Mouse (Mus musculus): ENCODE data around the gene Naalad2. TPM values are rescaled to one million over a fixed set of nuclear protein-coding genes. Genes with fewer than 3 reads are reported as not detected.
"Not testable (repeated sequence)": the region's sequence is repeated elsewhere in the genome, so short reads cannot be mapped to it uniquely, and the experiment has no call there.

Naalad2 gene
- polyA plus RNA-seq, 1 experiment from 2014 or later: 5.4 TPM

- Histone ChIP-seq H3K4me1 (ENCODE audit: control insufficient read depth, insufficient read depth, low read length) (peaks cover 5% of the 10 kb centered on the region), H3K27me3 (ENCODE audit: control insufficient read depth, insufficient read depth, low read length) (no peaks in the 10 kb centered on the region), H3K9me3 (replicated peaks; ENCODE audit: control insufficient read depth, low read length) (no peaks in the 10 kb centered on the region), H3K4me3 (replicated peaks; ENCODE audit: low read length) (no peak overlapping the region), H3K27ac (ENCODE audit: low read length) (no peak overlapping the region), H3K36me3 (ENCODE audit: control insufficient read depth, insufficient read depth, low read length) (peaks cover 14% of the 10 kb centered on the region; the same call in 1 of the 2 replicates), H3K4me2 (ENCODE audit: low read depth, low read length) (no peak overlapping the region), H3K9ac (ENCODE audit: low read length) (no peak overlapping the region)
- WGBS: 90% methylated on average over 6 of the region's 6 CpGs
- no peak for ATAC-seq (ENCODE audit: insufficient read depth, low FRiP score)
These were observed 104.5 kb downstream of the Naalad2 start for GRCm38 (mm10) chr9:18298301-18298700.

- Histone ChIP-seq H3K9me3 (replicated peaks; ENCODE audit: control insufficient read depth, low read length) (no peaks in the 10 kb centered on the region), H3K36me3 (ENCODE audit: control insufficient read depth, insufficient read depth, low read length) (no peaks in the 10 kb centered on the region), H3K4me1 (ENCODE audit: control insufficient read depth, insufficient read depth, low read length) (peaks cover 7% of the 10 kb centered on the region), H3K27me3 (ENCODE audit: control insufficient read depth, insufficient read depth, low read length) (no peaks in the 10 kb centered on the region), H3K9ac (ENCODE audit: low read length) (peak overlapping the region; percentile 87), H3K27ac (ENCODE audit: low read length) (peak overlapping the region; percentile 93; the same call in 1 of the 2 replicates), H3K4me2 (ENCODE audit: low read depth, low read length) (peak overlapping the region; percentile 77), H3K4me3 (replicated peaks; ENCODE audit: low read length) (peak overlapping the region; percentile 71)
- 32% methylated on average over 6 of the region's 6 CpGs for WGBS
- no peak for ATAC-seq (ENCODE audit: insufficient read depth, low FRiP score)
These were observed 109.6 kb downstream of the Naalad2 start for GRCm38 (mm10) chr9:18293026-18293781.

GRCm38 (mm10) chr9:18292443-18292922 lies 110.3 kb downstream of the Naalad2 start:
- WGBS: under 1% methylated on average over 24 of the region's 24 CpGs
- Histone ChIP-seq H3K4me3 (replicated peaks; ENCODE audit: low read length) (peak overlapping the region; percentile 71), H3K4me1 (ENCODE audit: control insufficient read depth, insufficient read depth, low read length) (peaks cover 7% of the 10 kb centered on the region), H3K36me3 (ENCODE audit: control insufficient read depth, insufficient read depth, low read length) (no peaks in the 10 kb centered on the region), H3K9ac (ENCODE audit: low read length) (peak overlapping the region; percentile 87), H3K9me3 (replicated peaks; ENCODE audit: control insufficient read depth, low read length) (no peaks in the 10 kb centered on the region), H3K27ac (ENCODE audit: low read length) (peak overlapping the region; percentile 93), H3K4me2 (ENCODE audit: low read depth, low read length) (peak overlapping the region; percentile 77), H3K27me3 (ENCODE audit: control insufficient read depth, insufficient read depth, low read length) (no peaks in the 10 kb centered on the region)
- ATAC-seq (ENCODE audit: insufficient read depth, low FRiP score): no peak

GRCm38 (mm10) chr9:18291571-18292429 lies 111.0 kb downstream of the Naalad2 start, which contains the start of gene Chordc1:
Gene Chordc1 (plus strand): TSS chr9:18292125.
- no peaks in the 10 kb centered on the region for H3K9me3 ChIP-seq (replicated peaks; ENCODE audit: control insufficient read depth, low read length)
- no peaks in the 10 kb centered on the region for H3K27me3 ChIP-seq (ENCODE audit: control insufficient read depth, insufficient read depth, low read length)
- peak; percentile 100 for ATAC-seq (ENCODE audit: insufficient read depth, low FRiP score)
- H3K4me2 ChIP-seq (ENCODE audit: low read depth, low read length): peak within 1 kb of the TSS; percentile 77
- H3K27ac ChIP-seq (ENCODE audit: low read length): peak within 1 kb of the TSS; percentile 93
- 3% methylated on average over 49 of the region's 49 CpGs for WGBS
- H3K4me3 ChIP-seq (replicated peaks; ENCODE audit: low read length): peak within 1 kb of the TSS; percentile 71
- H3K9ac ChIP-seq (ENCODE audit: low read length): peak within 1 kb of the TSS; percentile 87
- no peaks in the 10 kb centered on the region for H3K36me3 ChIP-seq (ENCODE audit: control insufficient read depth, insufficient read depth, low read length)
- peaks cover 7% of the 10 kb centered on the region for H3K4me1 ChIP-seq (ENCODE audit: control insufficient read depth, insufficient read depth, low read length)

GRCm38 (mm10) chr9:18278693-18279092 lies 124.1 kb downstream of the Naalad2 start:
- 37% methylated on average over 5 of the region's 5 CpGs for WGBS

GRCm38 (mm10) chr9:18277497-18277896 lies 125.3 kb downstream of the Naalad2 start:
- Histone ChIP-seq H3K4me2 (ENCODE audit: low read depth, low read length) (no peak overlapping the region), H3K9me3 (replicated peaks; ENCODE audit: control insufficient read depth, low read length) (no peaks in the 10 kb centered on the region), H3K9ac (ENCODE audit: low read length) (no peak overlapping the region), H3K27ac (ENCODE audit: low read length) (no peak overlapping the region), H3K4me3 (replicated peaks; ENCODE audit: low read length) (no peak overlapping the region), H3K4me1 (ENCODE audit: control insufficient read depth, insufficient read depth, low read length) (no peaks in the 10 kb centered on the region), H3K36me3 (ENCODE audit: control insufficient read depth, insufficient read depth, low read length) (no peaks in the 10 kb centered on the region), H3K27me3 (ENCODE audit: control insufficient read depth, insufficient read depth, low read length) (no peaks in the 10 kb centered on the region)
- 45% methylated on average over 1 of the region's 1 CpGs for WGBS
- ATAC-seq (ENCODE audit: insufficient read depth, low FRiP score): no peak

More at GRCm38 (mm10) chr9:18278693-18279092, 124.1 kb downstream of the Naalad2 start:
- not testable (repeated sequence) for H3K4me3 ChIP-seq (replicated peaks; ENCODE audit: low read length); H3K9ac ChIP-seq (ENCODE audit: low read length); ATAC-seq (ENCODE audit: insufficient read depth, low FRiP score); H3K27ac ChIP-seq (ENCODE audit: low read length); H3K27me3 ChIP-seq (ENCODE audit: control insufficient read depth, insufficient read depth, low read length); H3K36me3 ChIP-seq (ENCODE audit: control insufficient read depth, insufficient read depth, low read length); H3K9me3 ChIP-seq (replicated peaks; ENCODE audit: control insufficient read depth, low read length); H3K4me2 ChIP-seq (ENCODE audit: low read depth, low read length); H3K4me1 ChIP-seq (ENCODE audit: control insufficient read depth, insufficient read depth, low read length)

GRCm38 (mm10) chr9:18276844-18277243 lies 126.0 kb downstream of the Naalad2 start:
- no peaks in the 10 kb centered on the region for H3K36me3 ChIP-seq (ENCODE audit: control insufficient read depth, insufficient read depth, low read length)
- H3K27me3 ChIP-seq (ENCODE audit: control insufficient read depth, insufficient read depth, low read length): no peaks in the 10 kb centered on the region
- H3K4me2 ChIP-seq (ENCODE audit: low read depth, low read length): no peak overlapping the region
- no peak overlapping the region for H3K27ac ChIP-seq (ENCODE audit: low read length)
- ATAC-seq (ENCODE audit: insufficient read depth, low FRiP score): no peak
- 33% methylated on average over 2 of the region's 2 CpGs for WGBS
- H3K4me1 ChIP-seq (ENCODE audit: control insufficient read depth, insufficient read depth, low read length): no peaks in the 10 kb centered on the region
- no peak overlapping the region for H3K4me3 ChIP-seq (replicated peaks; ENCODE audit: low read length)
- no peaks in the 10 kb centered on the region for H3K9me3 ChIP-seq (replicated peaks; ENCODE audit: control insufficient read depth, low read length)
- H3K9ac ChIP-seq (ENCODE audit: low read length): no peak overlapping the region

GRCm38 (mm10) chr9:18275901-18276300 lies 126.9 kb downstream of the Naalad2 start:
- no peaks in the 10 kb centered on the region for H3K4me1 ChIP-seq (ENCODE audit: control insufficient read depth, insufficient read depth, low read length)
- H3K36me3 ChIP-seq (ENCODE audit: control insufficient read depth, insufficient read depth, low read length): no peaks in the 10 kb centered on the region
- no peaks in the 10 kb centered on the region for H3K27me3 ChIP-seq (ENCODE audit: control insufficient read depth, insufficient read depth, low read length)
- H3K27ac ChIP-seq (ENCODE audit: low read length): no peak overlapping the region
- WGBS: 90% methylated on average over 1 of the region's 1 CpGs
- H3K9me3 ChIP-seq (replicated peaks; ENCODE audit: control insufficient read depth, low read length): no peaks in the 10 kb centered on the region
- no peak for ATAC-seq (ENCODE audit: insufficient read depth, low FRiP score)
- H3K4me3 ChIP-seq (replicated peaks; ENCODE audit: low read length): no peak overlapping the region
- H3K9ac ChIP-seq (ENCODE audit: low read length): no peak overlapping the region
- H3K4me2 ChIP-seq (ENCODE audit: low read depth, low read length): no peak overlapping the region
